Mouse (Mus musculus) lung, embryonic 14.5 days (tissue): Measurements from ENCODE around the gene Cacng2. TPM values are rescaled to one million over a fixed set of nuclear protein-coding genes. Genes with fewer than 3 reads are reported as not detected.

Experiments used
- ATAC-seq: fragments of 200-750 bp; cut with Nextera tagmentation; 2 replicates; pipeline ENCODE4 v1.8.0; 2017; ENCODE audit warnings: mild to moderate bottlenecking, moderate TSS enrichment, moderate library complexity; ENCODE audit not compliant: insufficient read depth
- DNase-seq: peaks from one replicate; pipeline ENCODE4 v3.0.0-alpha.2; 2015
- H3K27ac ChIP-seq: fragments of 300-500 bp; sonication (generic); 2 replicates; pipeline ENCODE4 v1.5.1; 2014; ENCODE audit warnings: low read depth, mild to moderate bottlenecking, moderate library complexity
- H3K27me3 ChIP-seq: fragments of 300-500 bp; sonication (generic); 2 replicates; pipeline ENCODE4 v1.6.1; 2014; ENCODE audit warnings: low read length, control low read depth; ENCODE audit not compliant: insufficient read depth
- H3K36me3 ChIP-seq: fragments of 300-500 bp; sonication (generic); 2 replicates; pipeline ENCODE4 v1.6.1; 2014; ENCODE audit warnings: control low read depth; ENCODE audit not compliant: insufficient read depth
- H3K4me1 ChIP-seq: fragments of 300-500 bp; sonication (generic); 2 replicates; pipeline ENCODE4 v1.6.1; 2014; ENCODE audit warnings: antibody characterized with exemption, control low read depth; ENCODE audit not compliant: insufficient read depth
- H3K4me2 ChIP-seq: fragments of 300-500 bp; sonication (generic); 2 replicates; pipeline ENCODE4 v1.6.1; 2014; ENCODE audit warnings: mild to moderate bottlenecking
- H3K4me3 ChIP-seq: fragments of 300-500 bp; sonication (generic); 2 replicates; pipeline ENCODE4 v1.5.1; 2014; ENCODE audit warnings: low read depth, low read length
- H3K9ac ChIP-seq: fragments of 300-500 bp; sonication (generic); 2 replicates; pipeline ENCODE4 v1.6.1; 2014
- H3K9me3 ChIP-seq: fragments of 300-500 bp; sonication (generic); 2 replicates; pipeline ENCODE4 v1.6.1; 2016; ENCODE audit warnings: low read depth, low read length, control low read depth
- CTCF ChIP-seq: IDR thresholded peaks from 2 replicates; pipeline ENCODE4 v1.5.1; 2016; ENCODE audit warnings: antibody characterized with exemption, low read depth
- WGBS: fragments of 180-500 bp; shearing (Covaris S2); extraction: QIAGEN DNeasy Blood & Tissue Kit; methylation state at CpG from one replicate; pipeline ENCODE4 v1.1.7; 2014; 5-methylcytosine and 5-hydroxymethylcytosine counted together
- polyA plus RNA-seq: library from polyadenylated mRNA; unstranded; fragments of >200 nt; fragmentation: Nextera tagmentation; extraction: Ambion mirVana; gene quantifications from 2 replicates; pipeline ENCODE4 v1.2.1, GENCODE M21; 2014

Gene Cacng2
- not detected in 2 replicates for polyA plus RNA-seq

DNA sequence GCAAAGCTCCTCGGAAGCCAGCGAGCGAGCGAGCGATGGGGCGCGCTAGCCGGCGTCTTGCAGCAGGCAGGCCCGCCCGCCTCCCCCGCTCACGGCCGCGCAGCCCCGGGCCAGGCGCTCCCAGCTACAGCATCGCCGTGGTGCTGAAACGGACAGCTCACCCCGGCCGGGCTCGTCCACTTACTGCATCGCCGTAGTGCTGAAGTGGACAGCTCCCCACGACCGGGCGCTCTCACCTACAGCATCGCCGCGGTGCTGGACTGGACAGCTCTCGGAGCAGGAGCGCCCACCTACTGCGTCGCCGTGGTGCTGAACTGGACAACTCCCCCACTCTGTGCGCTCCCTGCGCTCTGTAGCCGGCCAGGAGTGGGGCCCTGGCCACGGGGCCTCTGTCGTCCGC is at the start of gene Cacng2:
Cacng2 (minus strand) TSS at position 325 of the 400 bp plus-strand sequence.
- Histone ChIP-seq H3K4me1 (no peaks in the 10 kb centered on the region), H3K9ac (no peak within 1 kb of the TSS), H3K36me3 (no peaks in the 10 kb centered on the region), H3K4me3 (peak within 1 kb of the TSS; percentile 19), H3K27ac (no peak within 1 kb of the TSS), H3K27me3 (peaks cover 7% of the 10 kb centered on the region), H3K4me2 (peak within 1 kb of the TSS; percentile 56), H3K9me3 (no peaks in the 10 kb centered on the region)
- TF ChIP-seq CTCF: peak; percentile 11; the same call in 1 of the 2 replicates
- ATAC-seq: peak; percentile 100
- under 1% methylated on average over 35 of the region's 42 CpGs for WGBS
- peak; percentile 100 for DNase-seq

- no peak for ATAC-seq
- no peak overlapping the region for H3K9ac ChIP-seq
- H3K27me3 ChIP-seq: no peaks in the 10 kb centered on the region
- WGBS: 67% methylated on average over 11 of the region's 11 CpGs
- no peak overlapping the region for H3K4me2 ChIP-seq
- H3K4me3 ChIP-seq: no peak overlapping the region
- no peaks in the 10 kb centered on the region for H3K9me3 ChIP-seq
- H3K36me3 ChIP-seq: peaks cover 8% of the 10 kb centered on the region; the same call in 1 of the 2 replicates
- TF ChIP-seq CTCF: no peak
- H3K4me1 ChIP-seq: peaks cover 9% of the 10 kb centered on the region
- no peak for DNase-seq
- H3K27ac ChIP-seq: no peak overlapping the region
Measured at GRCm38 (mm10) chr15:78169566-78169965, 49.7 kb upstream of the Cacng2 start.

DNA sequence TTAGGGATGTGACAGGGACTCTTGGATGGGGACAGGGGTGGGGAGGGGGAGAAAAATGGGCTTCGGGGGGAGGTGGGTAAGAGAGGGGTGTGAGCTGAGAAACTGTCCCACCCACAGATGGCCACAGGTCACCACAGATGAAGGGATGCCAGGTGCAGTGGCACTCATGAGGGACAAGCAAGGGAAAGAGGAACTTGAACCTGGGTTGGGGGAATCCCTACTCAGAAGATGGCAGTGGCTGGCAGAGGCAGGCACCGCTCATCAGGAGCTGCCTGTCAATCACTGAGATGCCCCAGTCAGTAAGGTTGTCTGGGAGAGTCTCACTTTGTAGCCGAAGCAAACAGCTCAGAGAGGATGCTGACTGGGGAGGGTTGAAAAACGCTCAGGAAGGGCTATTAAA is 45.5 kb upstream of the Cacng2 start:
- WGBS: 86% methylated on average over 4 of the region's 4 CpGs
- H3K9me3 ChIP-seq: no peaks in the 10 kb centered on the region
- no peak for TF ChIP-seq CTCF
- no peak overlapping the region for H3K9ac ChIP-seq
- DNase-seq (no peak), ATAC-seq (no peak)
- no peaks in the 10 kb centered on the region for H3K4me1 ChIP-seq
- H3K36me3 ChIP-seq: peaks cover 19% of the 10 kb centered on the region
- no peak overlapping the region for H3K4me3 ChIP-seq
- H3K27me3 ChIP-seq: no peaks in the 10 kb centered on the region
- no peak overlapping the region for H3K27ac ChIP-seq
- no peak overlapping the region for H3K4me2 ChIP-seq

- no peak for TF ChIP-seq CTCF
- Histone ChIP-seq H3K27ac (no peak overlapping the region), H3K27me3 (no peaks in the 10 kb centered on the region), H3K4me2 (no peak overlapping the region), H3K4me3 (no peak overlapping the region), H3K9ac (no peak overlapping the region), H3K4me1 (no peaks in the 10 kb centered on the region), H3K9me3 (no peaks in the 10 kb centered on the region), H3K36me3 (peaks cover 19% of the 10 kb centered on the region)
- WGBS: 88% methylated on average over 11 of the region's 11 CpGs
- ATAC-seq (no peak), DNase-seq (no peak)
Measured at GRCm38 (mm10) chr15:78164466-78164865, 44.6 kb upstream of the Cacng2 start.

DNA sequence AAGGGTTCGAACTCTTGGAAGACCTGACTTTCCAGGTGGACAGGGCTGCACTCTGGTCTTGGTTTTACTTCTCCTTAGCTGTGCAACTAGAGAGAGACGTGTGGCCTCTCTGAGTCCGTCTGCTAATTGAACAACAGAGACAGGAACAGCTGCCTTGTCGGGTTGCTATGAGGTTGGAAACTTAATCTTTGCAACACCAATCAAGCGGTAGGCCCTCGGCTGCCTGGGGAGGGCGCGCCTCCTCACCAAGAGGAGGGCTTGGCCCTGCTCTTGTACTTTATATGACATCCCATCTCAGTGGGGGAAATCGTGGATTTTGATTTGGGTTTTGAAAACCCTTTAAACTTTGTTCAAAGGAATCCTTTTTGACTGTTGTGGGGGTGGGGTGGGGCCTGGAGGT is 42.1 kb upstream of the Cacng2 start:
- H3K9ac ChIP-seq: no peak overlapping the region
- H3K4me1 ChIP-seq: no peaks in the 10 kb centered on the region
- 75% methylated on average over 9 of the region's 9 CpGs for WGBS
- DNase-seq (no peak), ATAC-seq (no peak)
- H3K27ac ChIP-seq: no peak overlapping the region
- no peaks in the 10 kb centered on the region for H3K9me3 ChIP-seq
- TF ChIP-seq CTCF: no peak
- H3K4me2 ChIP-seq: no peak overlapping the region
- H3K27me3 ChIP-seq: no peaks in the 10 kb centered on the region
- no peak overlapping the region for H3K4me3 ChIP-seq
- H3K36me3 ChIP-seq: peaks cover 19% of the 10 kb centered on the region

DNA sequence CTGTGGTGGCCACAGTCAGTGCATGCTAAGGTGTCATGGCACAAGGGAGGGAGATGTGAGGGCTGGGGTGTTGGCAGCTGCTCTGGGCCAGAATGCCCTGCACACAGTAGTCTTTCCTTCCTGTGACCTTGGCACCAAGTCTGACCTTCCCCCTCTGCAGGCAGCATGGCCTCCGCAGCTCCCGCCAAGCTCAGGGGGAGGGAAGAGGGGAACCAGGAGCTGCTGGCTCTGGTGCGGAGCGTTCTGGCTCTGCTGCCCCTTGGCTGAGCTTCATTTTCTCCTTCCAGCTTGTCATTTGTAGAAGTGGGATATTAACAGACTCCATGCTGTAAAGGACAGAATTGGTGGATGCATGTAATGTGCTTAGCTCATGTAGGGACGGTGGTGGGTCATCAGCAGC is 38.5 kb upstream of the Cacng2 start:
- H3K9me3 ChIP-seq: no peaks in the 10 kb centered on the region
- DNase-seq: no peak
- no peak for ATAC-seq
- H3K9ac ChIP-seq: no peak overlapping the region
- H3K36me3 ChIP-seq: peaks cover 8% of the 10 kb centered on the region
- no peak overlapping the region for H3K4me2 ChIP-seq
- no peak for TF ChIP-seq CTCF
- H3K4me1 ChIP-seq: no peaks in the 10 kb centered on the region
- 74% methylated on average over 5 of the region's 5 CpGs for WGBS
- no peak overlapping the region for H3K4me3 ChIP-seq
- H3K27me3 ChIP-seq: no peaks in the 10 kb centered on the region
- H3K27ac ChIP-seq: no peak overlapping the region

GRCm38 (mm10) chr15:78157824-78158223 is 38.0 kb upstream of the Cacng2 start:
- Histone ChIP-seq H3K4me2 (no peak overlapping the region), H3K4me3 (no peak overlapping the region), H3K4me1 (no peaks in the 10 kb centered on the region), H3K9ac (no peak overlapping the region), H3K27me3 (no peaks in the 10 kb centered on the region), H3K27ac (no peak overlapping the region), H3K36me3 (peaks cover 3% of the 10 kb centered on the region), H3K9me3 (no peaks in the 10 kb centered on the region)
- WGBS: 72% methylated on average over 4 of the region's 4 CpGs
- no peak for DNase-seq
- ATAC-seq: no peak
- no peak for TF ChIP-seq CTCF

- Histone ChIP-seq H3K27me3 (no peaks in the 10 kb centered on the region), H3K4me2 (no peak overlapping the region), H3K36me3 (peaks cover 2% of the 10 kb centered on the region; the same call in 1 of the 2 replicates), H3K9ac (no peak overlapping the region), H3K4me1 (no peaks in the 10 kb centered on the region), H3K9me3 (no peaks in the 10 kb centered on the region), H3K27ac (no peak overlapping the region), H3K4me3 (no peak overlapping the region)
- WGBS: 83% methylated on average over 8 of the region's 8 CpGs
- DNase-seq (no peak), ATAC-seq (no peak)
- TF ChIP-seq CTCF: no peak
Measured at GRCm38 (mm10) chr15:78157330-78157729, 37.5 kb upstream of the Cacng2 start.
